Mouse (Mus musculus) left cerebral cortex, adult 2 months (tissue): ENCODE measurements around the gene Carns1. TPM values are rescaled to one million over a fixed set of nuclear protein-coding genes. Genes with fewer than 3 reads are reported as not detected.

Experiments
- DNase-seq, 2 experiments: peaks; one replicate each; pipeline ENCODE4 v3.0.0; 2021 to 2022; ENCODE audit warnings: low spot score in 2 of 2, mixed read lengths in 1 of 2; ENCODE audit errors: extremely low spot score in 1 of 2
- H3K27ac ChIP-seq: fragments of 200-600 bp; 2 replicates; pipeline ENCODE4 v1.8.1; 2022
- H3K4me3 ChIP-seq: fragments of 200-600 bp; 2 replicates; pipeline ENCODE4 v1.8.1; 2022
- CTCF ChIP-seq: fragments of 200-600 bp; IDR thresholded peaks from 2 replicates; pipeline ENCODE4 v1.8.1; 2022; ENCODE audit warnings: antibody characterized with exemption, mild to moderate bottlenecking, moderate library complexity
- intact Hi-C: fragments of 180-260 bp; cut with DNase I; formaldehyde crosslinking; loops from one replicate; pipeline ENCODE4 v1.15.1; 2025
- total RNA-seq, 2 experiments: library from RNA; stranded (reverse); gene quantifications; 2 replicates each; pipeline ENCODE4 v1.2.3; 2021

Carns1 gene
- total RNA-seq, 2 experiments from 2014 or later: 6.9 to 7.3 TPM

GRCm38 (mm10) chr19:4164721-4165120 is 10.6 kb downstream of the Carns1 start:
- no peak for TF ChIP-seq CTCF
- no peak overlapping the region for H3K4me3 ChIP-seq
- DNase-seq: no peak
- no peak overlapping the region for H3K27ac ChIP-seq
- intact Hi-C loops: no loop called here

GRCm38 (mm10) chr19:4164100-4164499 is 11.2 kb downstream of the Carns1 start:
- no peak for TF ChIP-seq CTCF
- Histone ChIP-seq H3K4me3 (no peak overlapping the region), H3K27ac (no peak overlapping the region)
- intact Hi-C loops: no loop called here
- no peak for DNase-seq

- intact Hi-C loops: no loop called here
- Histone ChIP-seq H3K27ac (peak overlapping the region; percentile 84), H3K4me3 (peak overlapping the region; percentile 76)
- no peak for TF ChIP-seq CTCF
- DNase-seq: no peak
These were observed 11.8 kb downstream of the Carns1 start for GRCm38 (mm10) chr19:4163543-4163887.

- Histone ChIP-seq H3K4me3 (peak within 1 kb of the TSS; percentile 76), H3K27ac (peak within 1 kb of the TSS; percentile 84)
- TF ChIP-seq CTCF: no peak
- peak; percentile 96 for DNase-seq
- intact Hi-C loops: no loop called here
These were observed 12.4 kb downstream of the Carns1 start, which contains the start of gene Rps6kb2 for GRCm38 (mm10) chr19:4162646-4163542. TSS of gene Rps6kb2 (minus strand) at chr19:4163354.

GRCm38 (mm10) chr19:4159049-4159448 is 16.2 kb downstream of the Carns1 start:
- Histone ChIP-seq H3K27ac (no peak overlapping the region), H3K4me3 (no peak overlapping the region)
- no peak for TF ChIP-seq CTCF
- intact Hi-C loops: no loop called here
- no peak for DNase-seq

- Histone ChIP-seq H3K27ac (no peak overlapping the region), H3K4me3 (no peak overlapping the region)
- DNase-seq: no peak
- intact Hi-C loops: no loop called here
- TF ChIP-seq CTCF: no peak
These were observed 18.5 kb downstream of the Carns1 start for GRCm38 (mm10) chr19:4156771-4157170.

- no peak for TF ChIP-seq CTCF
- H3K4me3 ChIP-seq: no peak overlapping the region
- H3K27ac ChIP-seq: no peak overlapping the region
- no peak for DNase-seq
- intact Hi-C loops: no loop called here
These were observed 19.2 kb downstream of the Carns1 start for GRCm38 (mm10) chr19:4156073-4156579.

GRCm38 (mm10) chr19:4155223-4156072 is 19.8 kb downstream of the Carns1 start:
- H3K27ac ChIP-seq: no peak overlapping the region
- no peak for TF ChIP-seq CTCF
- intact Hi-C loops: no loop called here

GRCm38 (mm10) chr19:4154437-4155222 is 20.6 kb downstream of the Carns1 start:
- no peak for DNase-seq
- intact Hi-C loops: no loop called here
- TF ChIP-seq CTCF: no peak
- Histone ChIP-seq H3K4me3 (no peak overlapping the region), H3K27ac (no peak overlapping the region)

More at GRCm38 (mm10) chr19:4155223-4156072, 19.8 kb downstream of the Carns1 start:
- no peak overlapping the region for H3K4me3 ChIP-seq
- no peak for DNase-seq

GRCm38 (mm10) chr19:4153232-4153654 is 22.0 kb downstream of the Carns1 start, which contains the start of gene Ptprcap:
TSS of gene Ptprcap (plus strand) at chr19:4153604.
- TF ChIP-seq CTCF: no peak
- intact Hi-C loops: no loop called here
- no peak for DNase-seq
- peak within 1 kb of the TSS; percentile 26; the same call in 1 of the 2 replicates for H3K27ac ChIP-seq
- no peak within 1 kb of the TSS for H3K4me3 ChIP-seq
